Mouse (Mus musculus) A20 (cell line): ENCODE measurements around the gene Mapk12.

Experiments
- DNase-seq: peaks from one replicate; pipeline ENCODE4 v3.0.0-alpha.2; 2011; ENCODE audit warnings: low read depth, low spot score

Mapk12 gene

GRCm38 (mm10) chr15:89140659-89141252 is at the start of gene Mapk12:
Gene Mapk12 (minus strand): TSS chr15:89140703.
- DNase-seq = no peak

GRCm38 (mm10) chr15:89184937-89185227 is 44.4 kb upstream of the Mapk12 start:
- DNase-seq = no peak

GRCm38 (mm10) chr15:89184141-89184936 is 43.8 kb upstream of the Mapk12 start:
- DNase-seq = no peak

- no peak for DNase-seq
Observed at GRCm38 (mm10) chr15:89182842-89183241, 42.3 kb upstream of the Mapk12 start.

GRCm38 (mm10) chr15:89182328-89182741 is 41.8 kb upstream of the Mapk12 start:
- DNase-seq = no peak

- DNase-seq = peak; percentile 35
Observed at GRCm38 (mm10) chr15:89181561-89182270, 41.2 kb upstream of the Mapk12 start.

- DNase-seq = peak; percentile 92
Observed at GRCm38 (mm10) chr15:89180571-89181229, 40.2 kb upstream of the Mapk12 start, which contains the start of gene Plxnb2. Gene Plxnb2 (minus strand): TSS chr15:89180788.

- peak; percentile 70 for DNase-seq
Observed at GRCm38 (mm10) chr15:89180081-89180541, 39.6 kb upstream of the Mapk12 start.

GRCm38 (mm10) chr15:89179630-89179964 is 39.1 kb upstream of the Mapk12 start:
- peak; percentile 57 for DNase-seq

GRCm38 (mm10) chr15:89178954-89179629 is 38.6 kb upstream of the Mapk12 start:
- peak; percentile 58 for DNase-seq

GRCm38 (mm10) chr15:89178260-89178860 is 37.9 kb upstream of the Mapk12 start:
- DNase-seq = peak; percentile 14

- DNase-seq = peak; percentile 64
Observed at GRCm38 (mm10) chr15:89177576-89178259, 37.2 kb upstream of the Mapk12 start.

- DNase-seq = peak; percentile 60
Observed at GRCm38 (mm10) chr15:89177121-89177520, 36.6 kb upstream of the Mapk12 start.

- DNase-seq = no peak
Observed at GRCm38 (mm10) chr15:89175411-89176155, 35.1 kb upstream of the Mapk12 start.

GRCm38 (mm10) chr15:89174889-89175339 is 34.4 kb upstream of the Mapk12 start:
- DNase-seq = no peak

GRCm38 (mm10) chr15:89173906-89174214 is 33.4 kb upstream of the Mapk12 start:
- peak; percentile 74 for DNase-seq

GRCm38 (mm10) chr15:89173024-89173905 is 32.8 kb upstream of the Mapk12 start:
- DNase-seq = peak; percentile 79

- DNase-seq = no peak
Observed at GRCm38 (mm10) chr15:89172276-89172935, 31.9 kb upstream of the Mapk12 start.
